Mouse (Mus musculus): ENCODE measurements around the gene Pald1.

- TF ChIP-seq TAL1 (IDR thresholded peaks at IDR 0.05; ENCODE audit: low read length) = no peak
- no peak for TF ChIP-seq GATA1 (IDR thresholded peaks at IDR 0.05; ENCODE audit: low read length)
Measured at GRCm38 (mm10) chr10:61312159-61312558, 71.2 kb downstream of the Pald1 start.
